Mouse (Mus musculus): ENCODE results near the gene Pcnx2. TPM values are rescaled to one million over a fixed set of nuclear protein-coding genes. Genes with fewer than 3 reads are reported as not detected.

The Pcnx2 gene
- total and polyA plus RNA-seq, 3 experiments: not detected

- dilution Hi-C loops (cut with MboI; ENCODE audit: extremely low pct_ligation_motif_present, extremely low pct_unique_long_range_greater_than_20kb, low sequenced_read_pairs): no loop called here
- peaks cover 10% of the 10 kb centered on the region for H3K9me3 ChIP-seq (replicated peaks; ENCODE audit: low read length)
- H3K4me3 ChIP-seq (replicated peaks in 1 of 3; ENCODE audit: low read depth in 2 of 3, low read length in 2 of 3, poor library complexity in 1 of 3): no peak overlapping the region
Observed at GRCm38 (mm10) chr8:125905341-125905740, 7.2 kb upstream of the Pcnx2 start.

DNA sequence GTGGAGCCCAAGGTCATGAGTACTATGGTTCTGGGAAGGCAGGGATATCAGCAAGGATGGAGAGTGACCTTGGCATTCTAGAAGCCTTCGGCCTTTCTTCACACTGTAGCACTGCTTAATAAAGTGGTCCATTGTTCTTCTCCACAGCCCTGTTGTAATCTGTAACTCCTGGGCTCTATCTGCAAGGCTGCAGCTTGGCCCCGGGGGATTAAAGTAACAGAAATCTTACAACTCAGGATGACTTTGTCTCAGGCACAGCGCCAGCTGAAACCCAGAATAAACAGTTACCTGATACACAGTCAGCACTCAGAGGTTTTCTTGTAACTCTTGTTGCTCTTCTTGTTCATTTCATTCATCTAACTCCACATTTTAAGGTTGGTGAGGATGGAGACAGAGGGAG lies 4.4 kb upstream of the Pcnx2 start:
- in situ Hi-C loops (cut with MboI; ENCODE audit: low pct_ligation_motif_present, low pct_unique_long_range_greater_than_20kb, low sequenced_read_pairs) (no loop called here), dilution Hi-C loops (cut with MboI; ENCODE audit: extremely low pct_ligation_motif_present, extremely low pct_unique_long_range_greater_than_20kb, low sequenced_read_pairs) (no loop called here)
- peaks cover 2% of the 10 kb centered on the region for H3K9me3 ChIP-seq (replicated peaks; ENCODE audit: low read length)
- no peak for DNase-seq (ENCODE audit: extremely low read depth)
- TF ChIP-seq ZKSCAN1 (IDR thresholded peaks at IDR 0.05; ENCODE audit: borderline replicate concordance, low read depth, low read length) (no peak), USF1 (IDR thresholded peaks at IDR 0.05; ENCODE audit: low read depth, low read length) (no peak), ZNF384 (IDR thresholded peaks at IDR 0.05; ENCODE audit: low read depth, low read length) (no peak), JUND (conservative IDR thresholded peaks at IDR 0.05; ENCODE audit: low read depth, low read length) (no peak), EP300 (IDR thresholded peaks at IDR 0.05; ENCODE audit: low read length) (no peak), MEF2A (IDR thresholded peaks at IDR 0.05; ENCODE audit: borderline replicate concordance, low read depth, low read length) (no peak), POLR2A (IDR thresholded peaks at IDR 0.05; ENCODE audit: low read depth, low read length) (no peak), ETS1 (conservative IDR thresholded peaks at IDR 0.05; ENCODE audit: low read depth, low read length) (no peak), MAFK (IDR thresholded peaks at IDR 0.05; ENCODE audit: insufficient replicate concordance, low read length) (no peak), USF2 (conservative IDR thresholded peaks at IDR 0.05; ENCODE audit: low read depth, low read length) (no peak), CTCF (conservative IDR thresholded peaks at IDR 0.05 in 1 of 2, IDR thresholded peaks at IDR 0.05 in 1 of 2; ENCODE audit: low read depth in 2 of 2, low read length in 2 of 2) (no peak), NRF1 (IDR thresholded peaks at IDR 0.05; ENCODE audit: low read depth, low read length) (no peak), MYC (IDR thresholded peaks at IDR 0.05; ENCODE audit: low read depth, low read length) (no peak), RAD21 (IDR thresholded peaks at IDR 0.05; ENCODE audit: low read depth, low read length) (no peak), NELFE (IDR thresholded peaks at IDR 0.05; ENCODE audit: low read depth, low read length) (no peak), ZMIZ1 (IDR thresholded peaks at IDR 0.05; ENCODE audit: low read depth, low read length) (no peak), E2F4 (IDR thresholded peaks at IDR 0.05; ENCODE audit: insufficient replicate concordance, low read depth, low read length) (no peak), JUN (IDR thresholded peaks at IDR 0.05; ENCODE audit: insufficient read depth, low read depth, low read length) (no peak), IRF4 (IDR thresholded peaks at IDR 0.05; ENCODE audit: low read depth, low read length) (no peak)
- H3K4me1 ChIP-seq (ENCODE audit: control insufficient read depth in 1 of 2, insufficient read depth in 2 of 2): no peaks in the 10 kb centered on the region
- peaks cover 17% of the 10 kb centered on the region for H3K27me3 ChIP-seq (replicated peaks)
- no peaks in the 10 kb centered on the region for H3K79me2 ChIP-seq (replicated peaks; ENCODE audit: control insufficient read depth, extremely low read depth, insufficient read depth, poor library complexity, severe bottlenecking)
- no peak overlapping the region for H3K9ac ChIP-seq (ENCODE audit: insufficient read depth, low read depth)
- no peak overlapping the region for H3K4me2 ChIP-seq (ENCODE audit: insufficient read depth, low read depth, poor library complexity, severe bottlenecking)
- H3K27ac ChIP-seq (ENCODE audit: insufficient read depth, low read depth): no peak overlapping the region
- no peak overlapping the region for H3K4me3 ChIP-seq (replicated peaks in 1 of 3; ENCODE audit: low read depth in 2 of 3, low read length in 2 of 3, poor library complexity in 1 of 3)
- H3K36me3 ChIP-seq (replicated peaks in 1 of 2; ENCODE audit: control insufficient read depth in 1 of 2, insufficient read depth in 1 of 2, low read length in 1 of 2): no peaks in the 10 kb centered on the region

More at GRCm38 (mm10) chr8:125905341-125905740, 7.2 kb upstream of the Pcnx2 start:
- peaks cover 11% of the 10 kb centered on the region for H3K27me3 ChIP-seq (replicated peaks)
- TF ChIP-seq NRF1 (IDR thresholded peaks at IDR 0.05; ENCODE audit: low read depth, low read length) (no peak), ZC3H11A (IDR thresholded peaks at IDR 0.05; ENCODE audit: low read depth, low read length) (no peak), RAD21 (IDR thresholded peaks at IDR 0.05; ENCODE audit: low read depth, low read length) (no peak), POLR2A (IDR thresholded peaks at IDR 0.05; ENCODE audit: low read depth, low read length) (no peak), JUN (IDR thresholded peaks at IDR 0.05; ENCODE audit: insufficient read depth, low read depth, low read length) (no peak), CHD1 (IDR thresholded peaks at IDR 0.05; ENCODE audit: low read depth, low read length) (no peak), SMC3 (IDR thresholded peaks at IDR 0.05; ENCODE audit: low read depth, low read length) (no peak), UBTF (IDR thresholded peaks at IDR 0.05; ENCODE audit: low read depth, low read length) (no peak), CHD2 (IDR thresholded peaks at IDR 0.05; ENCODE audit: low read length) (no peak), ZMIZ1 (IDR thresholded peaks at IDR 0.05; ENCODE audit: low read depth, low read length) (no peak), JUND (conservative IDR thresholded peaks at IDR 0.05; ENCODE audit: low read depth, low read length) (no peak), BHLHE40 (IDR thresholded peaks at IDR 0.05; ENCODE audit: low read depth, low read length) (no peak), HCFC1 (IDR thresholded peaks at IDR 0.05; ENCODE audit: low read depth, low read length) (no peak), MAZ (IDR thresholded peaks at IDR 0.05; ENCODE audit: low read depth, low read length) (no peak), PAX5 (IDR thresholded peaks at IDR 0.05; ENCODE audit: low read length) (no peak), ZKSCAN1 (IDR thresholded peaks at IDR 0.05; ENCODE audit: borderline replicate concordance, low read depth, low read length) (no peak), ETS1 (conservative IDR thresholded peaks at IDR 0.05; ENCODE audit: low read depth, low read length) (no peak)
- no peaks in the 10 kb centered on the region for H3K36me3 ChIP-seq (replicated peaks in 1 of 2; ENCODE audit: control insufficient read depth in 1 of 2, insufficient read depth in 1 of 2, low read length in 1 of 2)
- in situ Hi-C loops (cut with MboI; ENCODE audit: low pct_ligation_motif_present, low pct_unique_long_range_greater_than_20kb, low sequenced_read_pairs): no loop called here
- no peaks in the 10 kb centered on the region for H3K79me2 ChIP-seq (replicated peaks; ENCODE audit: control insufficient read depth, extremely low read depth, insufficient read depth, poor library complexity, severe bottlenecking)
- no peak overlapping the region for H3K4me2 ChIP-seq (ENCODE audit: insufficient read depth, low read depth, poor library complexity, severe bottlenecking)
- H3K9ac ChIP-seq (ENCODE audit: insufficient read depth, low read depth): no peak overlapping the region
- H3K27ac ChIP-seq (ENCODE audit: insufficient read depth, low read depth): no peak overlapping the region
- no peaks in the 10 kb centered on the region for H3K4me1 ChIP-seq (ENCODE audit: control insufficient read depth in 1 of 2, insufficient read depth in 2 of 2)
- DNase-seq (ENCODE audit: extremely low read depth): no peak
